Mouse (Mus musculus): ENCODE data around the gene Hist1h2ag. TPM values are rescaled to one million over a fixed set of nuclear protein-coding genes. Genes with fewer than 3 reads are reported as not detected.

Gene Hist1h2ag
- polyA plus RNA-seq, 1 experiment from 2014 or later = 9.4 TPM

Small RNAs within 50 kb of the gene (microRNA-seq; reads per million reads assigned to microRNA genes)
- gene Gm26300 = not detected
- gene Gm44390 = not detected
- gene Gm44486 = not detected

Other genes starting within 250 kb of the Hist1h2ag start
- 4.2 and 4.5 TPM in 2 replicates for gene Hist1h2bq, start 232.7 kb downstream of the Hist1h2ag start, polyA plus RNA-seq (2014; fragmentation: Nextera tagmentation; extraction: Ambion mirVana)
- not detected in 2 replicates for gene Hist1h2ao, start 232.5 kb downstream of the Hist1h2ag start, polyA plus RNA-seq (2014; fragmentation: Nextera tagmentation; extraction: Ambion mirVana)
- not detected in 2 replicates for gene Hist1h4m, start 231.2 kb downstream of the Hist1h2ag start, polyA plus RNA-seq (2014; fragmentation: Nextera tagmentation; extraction: Ambion mirVana)
- 5.7 and 9.6 TPM in 2 replicates for gene Hist1h4n, start 210.7 kb downstream of the Hist1h2ag start, polyA plus RNA-seq (2014; fragmentation: Nextera tagmentation; extraction: Ambion mirVana)
- gene Hist1h2ap, start 209.4 kb downstream of the Hist1h2ag start, polyA plus RNA-seq (2014; fragmentation: Nextera tagmentation; extraction: Ambion mirVana) = 613 and 855 TPM in 2 replicates
- gene Hist1h2br, start 209.2 kb downstream of the Hist1h2ag start, polyA plus RNA-seq (2014; fragmentation: Nextera tagmentation; extraction: Ambion mirVana) = 4.0 and 4.1 TPM in 2 replicates
- gene Zfp184, start 97.8 kb downstream of the Hist1h2ag start, polyA plus RNA-seq (2014; fragmentation: Nextera tagmentation; extraction: Ambion mirVana) = 16.8 and 18.2 TPM in 2 replicates
- gene Pom121l2, start 61.8 kb downstream of the Hist1h2ag start, polyA plus RNA-seq (2014; fragmentation: Nextera tagmentation; extraction: Ambion mirVana) = not detected in 2 replicates
- not detected in 2 replicates for gene Prss16, start 33.2 kb downstream of the Hist1h2ag start, polyA plus RNA-seq (2014; fragmentation: Nextera tagmentation; extraction: Ambion mirVana)
- not detected in 2 replicates for gene Hist1h2ah, start 7.4 kb downstream of the Hist1h2ag start, polyA plus RNA-seq (2014; fragmentation: Nextera tagmentation; extraction: Ambion mirVana)
- gene Hist1h2bk, start 7.1 kb downstream of the Hist1h2ag start, polyA plus RNA-seq (2014; fragmentation: Nextera tagmentation; extraction: Ambion mirVana) = 0.86 and 1.1 TPM in 2 replicates
- 6.6 and 6.8 TPM in 2 replicates for gene Hist1h4i, start 1.6 kb downstream of the Hist1h2ag start, polyA plus RNA-seq (2014; fragmentation: Nextera tagmentation; extraction: Ambion mirVana)
- gene Hist1h2bj, start 270 bp upstream of the Hist1h2ag start, polyA plus RNA-seq (2014; fragmentation: Nextera tagmentation; extraction: Ambion mirVana) = 4.1 and 7.9 TPM in 2 replicates
- not detected in 2 replicates for gene Vmn1r188, start 41.5 kb upstream of the Hist1h2ag start, polyA plus RNA-seq (2014; fragmentation: Nextera tagmentation; extraction: Ambion mirVana)
- not detected in 2 replicates for gene Vmn1r189, start 62.9 kb upstream of the Hist1h2ag start, polyA plus RNA-seq (2014; fragmentation: Nextera tagmentation; extraction: Ambion mirVana)
- not detected in 2 replicates for gene Vmn1r191, start 141.0 kb upstream of the Hist1h2ag start, polyA plus RNA-seq (2014; fragmentation: Nextera tagmentation; extraction: Ambion mirVana)
- gene Vmn1r192, start 148.2 kb upstream of the Hist1h2ag start, polyA plus RNA-seq (2014; fragmentation: Nextera tagmentation; extraction: Ambion mirVana) = not detected in 2 replicates
- gene Vmn1r193, start 180.2 kb upstream of the Hist1h2ag start, polyA plus RNA-seq (2014; fragmentation: Nextera tagmentation; extraction: Ambion mirVana) = not detected in 2 replicates
- not detected in 2 replicates for gene Vmn1r194, start 201.3 kb upstream of the Hist1h2ag start, polyA plus RNA-seq (2014; fragmentation: Nextera tagmentation; extraction: Ambion mirVana)
- not detected in 2 replicates for gene Vmn1r195, start 227.6 kb upstream of the Hist1h2ag start, polyA plus RNA-seq (2014; fragmentation: Nextera tagmentation; extraction: Ambion mirVana)
- gene Vmn1r196, start 247.0 kb upstream of the Hist1h2ag start, polyA plus RNA-seq (2014; fragmentation: Nextera tagmentation; extraction: Ambion mirVana) = not detected in 2 replicates